Mouse (Mus musculus) cortical plate, adult 2 months (tissue): ENCODE data around the gene Mllt10.

ENCODE experiments used
- CTCF ChIP-seq: fragments of 200-500 bp; IDR thresholded peaks from 2 replicates; pipeline ENCODE4 v1.5.1; 2011; ENCODE audit warnings: mild to moderate bottlenecking, control low read depth, low read length; ENCODE audit not compliant: insufficient read depth; ENCODE audit errors: extremely low read depth
- POLR2A ChIP-seq: fragments of 200-500 bp; IDR thresholded peaks from 2 replicates; pipeline ENCODE4 v1.6.1; 2011; ENCODE audit warnings: mild to moderate bottlenecking, low read length, control low read depth; ENCODE audit not compliant: insufficient read depth; ENCODE audit errors: extremely low read depth

DNA sequence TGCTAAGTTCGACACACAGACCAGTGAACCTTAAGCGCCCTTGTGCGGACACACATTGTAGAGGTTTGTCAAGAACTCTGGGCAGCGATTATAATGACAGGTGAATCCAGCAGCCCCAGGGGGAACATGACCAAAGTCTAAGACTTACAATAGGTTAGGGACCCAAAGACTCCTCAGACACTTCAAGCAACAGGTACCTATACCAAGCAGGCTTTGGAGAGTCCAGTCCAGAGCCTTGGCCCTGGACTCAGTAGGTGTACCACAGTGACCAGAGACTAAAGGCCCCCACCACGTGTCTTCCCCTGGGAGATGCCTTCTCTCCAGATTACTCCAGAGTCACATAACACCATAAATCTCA is 22.5 kb upstream of the Mllt10 start:
- no peak for TF ChIP-seq POLR2A
- no peak for TF ChIP-seq CTCF
